Mouse (Mus musculus): ENCODE data around the gene Hoxc8.

The Hoxc8 gene

GRCm38 (mm10) chr15:103034043-103034806, 43.8 kb downstream of the Hoxc8 start:
- DNase-seq (ENCODE audit: low spot score) = no peak

DNA sequence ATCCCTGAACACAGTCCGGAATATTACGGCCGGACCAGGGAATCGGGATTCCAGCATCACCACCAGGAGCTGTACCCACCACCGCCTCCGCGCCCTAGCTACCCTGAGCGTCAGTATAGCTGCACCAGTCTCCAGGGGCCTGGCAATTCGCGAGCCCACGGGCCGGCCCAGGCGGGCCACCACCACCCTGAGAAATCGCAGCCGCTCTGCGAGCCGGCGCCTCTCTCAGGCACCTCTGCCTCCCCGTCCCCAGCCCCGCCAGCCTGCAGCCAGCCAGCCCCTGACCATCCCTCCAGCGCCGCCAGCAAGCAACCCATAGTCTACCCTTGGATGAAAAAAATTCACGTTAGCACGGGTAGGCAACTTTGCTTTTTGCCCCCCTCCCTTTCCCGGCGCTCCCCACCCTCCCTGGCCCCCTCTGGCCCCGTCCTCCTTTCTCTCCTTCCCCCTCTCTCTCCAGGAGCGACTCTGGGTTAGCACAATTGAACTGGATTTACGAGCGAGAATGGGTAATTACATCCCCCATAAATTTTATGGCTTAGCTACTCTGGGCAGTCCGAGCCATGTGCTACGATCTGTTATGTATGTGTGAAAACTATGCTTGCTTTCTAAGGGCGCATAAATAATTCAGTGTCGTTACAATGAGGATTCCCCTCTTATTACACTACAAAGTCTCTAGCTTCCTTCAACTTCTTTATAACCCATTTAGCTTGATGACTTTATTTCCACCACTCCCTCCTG, 44.6 kb downstream of the Hoxc8 start:
- DNase-seq (ENCODE audit: low spot score) = no peak

GRCm38 (mm10) chr15:103035548-103035881, 45.1 kb downstream of the Hoxc8 start:
- no peak for DNase-seq (ENCODE audit: low spot score)

DNA sequence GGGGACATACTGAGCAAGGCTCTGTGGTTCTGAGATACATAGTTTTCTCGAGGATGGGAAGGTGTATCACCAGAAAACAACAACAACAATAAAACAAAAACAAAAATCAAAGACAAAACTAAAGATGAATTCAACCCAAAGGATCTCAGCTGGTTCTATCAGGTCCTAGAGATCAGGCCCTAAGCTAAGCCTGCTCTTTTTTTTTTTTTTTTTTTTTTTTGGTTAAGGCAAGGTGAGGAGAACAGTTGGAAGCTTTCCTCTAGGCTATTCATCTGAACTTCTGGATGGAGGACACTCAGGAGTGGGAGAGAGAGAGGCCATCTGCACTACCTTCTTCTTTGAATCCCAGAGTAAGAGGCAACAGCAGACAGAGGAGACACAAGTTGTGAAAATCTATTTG, 47.2 kb downstream of the Hoxc8 start:
- DNase-seq (ENCODE audit: low spot score) = no peak

- DNase-seq (ENCODE audit: low spot score) = no peak
Measured at GRCm38 (mm10) chr15:103038701-103039480, 48.5 kb downstream of the Hoxc8 start.

- DNase-seq (ENCODE audit: low spot score) = no peak
Measured at GRCm38 (mm10) chr15:103039609-103040008, 49.2 kb downstream of the Hoxc8 start.

GRCm38 (mm10) chr15:103040601-103041000, 50.2 kb downstream of the Hoxc8 start:
- no peak for DNase-seq (ENCODE audit: low spot score)

- peak; percentile 26 for DNase-seq (ENCODE audit: low spot score)
Measured at GRCm38 (mm10) chr15:103041613-103042012, 51.2 kb downstream of the Hoxc8 start.

DNA sequence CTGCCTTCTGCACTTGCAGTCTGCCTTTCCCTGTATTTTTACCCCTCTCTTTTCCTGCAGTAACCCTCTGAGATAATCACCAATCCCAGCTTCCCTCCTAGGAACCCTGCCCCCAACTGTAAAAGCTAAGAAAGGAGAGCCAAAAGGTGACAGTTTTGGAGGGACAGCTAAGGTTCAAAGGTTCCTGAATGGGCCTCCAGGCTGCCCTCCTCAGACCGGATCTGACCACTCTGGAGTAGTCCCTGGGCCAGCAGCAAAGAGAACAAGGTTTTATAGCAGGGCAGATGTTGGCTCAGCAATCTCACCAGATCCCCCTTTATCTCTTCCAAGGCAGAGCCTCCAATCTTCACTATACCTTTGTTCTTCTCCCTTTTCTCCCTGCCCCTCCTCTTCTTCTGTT, 51.8 kb downstream of the Hoxc8 start:
- no peak for DNase-seq (ENCODE audit: low spot score)

Data from urinary bladder, postnatal 14 days (tissue).